In genomic region chr4:16414178-16414892, GRCm38 (mm10) we compare ENCODE assay signal across 26 mouse cellular contexts.
"Had no signal": no experiment of that assay in that cellular context is flagged by ENCODE, and none has a peak within 500 bp of the region (broad histone marks: within the 10 kb centered on the region; RNA-seq: fewer than 3 reads in every experiment).

No protein-coding gene starts in this region.

- H3K4me3 ChIP-seq: gastrocnemius, adult 2 months; heart, embryonic 10.5 days; heart, embryonic 12.5 days; hindbrain, embryonic 13.5 days; hindbrain, embryonic 15.5 days; intestine, embryonic 15.5 days; layer of hippocampus, adult 2 months; liver, embryonic 13.5 days; liver, embryonic 15.5 days had no signal

- H3K9me3 ChIP-seq: heart, embryonic 10.5 days; heart, embryonic 12.5 days; hindbrain, embryonic 13.5 days; hindbrain, embryonic 15.5 days; intestine, embryonic 15.5 days; liver, embryonic 13.5 days; liver, embryonic 15.5 days had no signal

- ATAC-seq: hindbrain, postnatal 0 days; intestine, embryonic 15.5 days; intestine, postnatal 0 days; liver, postnatal 0 days had no signal

- DNase-seq: gastrocnemius, adult 2 months; gastrocnemius, postnatal 10 days; gastrocnemius, postnatal 25 days; heart, adult 18-20 months; heart, postnatal 10 days; heart, postnatal 4 days; kidney, adult 18-20 months; kidney, adult 8-10 months; kidney, postnatal 10 days; kidney, postnatal 25 days; kidney, postnatal 4 days; layer of hippocampus, postnatal 36 days; left cerebral cortex, postnatal 4 days; liver; liver, embryonic 13.5 days; liver, postnatal 0 days had no signal

- H3K4me2 ChIP-seq: heart, embryonic 12.5 days; hindbrain, embryonic 13.5 days; hindbrain, embryonic 15.5 days; intestine, embryonic 15.5 days; liver, embryonic 11.5 days; liver, embryonic 13.5 days; liver, embryonic 15.5 days had no signal

- H3K27ac ChIP-seq: gastrocnemius, adult 2 months; heart, embryonic 10.5 days; hindbrain, embryonic 13.5 days; hindbrain, embryonic 15.5 days; hindbrain, postnatal 0 days; intestine, embryonic 15.5 days; layer of hippocampus, adult 2 months; liver, embryonic 13.5 days; liver, embryonic 15.5 days had no signal

- H3K36me3 ChIP-seq: heart, embryonic 10.5 days; heart, embryonic 12.5 days; hindbrain, embryonic 13.5 days; hindbrain, embryonic 15.5 days; intestine, embryonic 15.5 days; liver, embryonic 13.5 days; liver, embryonic 15.5 days had no signal

- H3K4me1 ChIP-seq: heart, embryonic 10.5 days; heart, embryonic 12.5 days; hindbrain, embryonic 13.5 days; hindbrain, embryonic 15.5 days; intestine, embryonic 15.5 days; liver, embryonic 13.5 days; liver, embryonic 15.5 days had no signal

- H3K27me3 ChIP-seq: heart, embryonic 12.5 days; hindbrain, embryonic 13.5 days; hindbrain, embryonic 15.5 days; intestine, embryonic 15.5 days; liver, embryonic 13.5 days; liver, embryonic 15.5 days had no signal

- H3K9ac ChIP-seq: heart, embryonic 12.5 days; hindbrain, embryonic 13.5 days; hindbrain, embryonic 15.5 days; intestine, embryonic 15.5 days; liver, embryonic 13.5 days; liver, embryonic 15.5 days; liver, postnatal 0 days had no signal
